Mouse (Mus musculus): ENCODE measurements at regions not wholly inside any gene's neighbourhood (a gene's known extent, or its start where the extent isn't known, plus 50 kb on each side); places are given as distances from the start of the nearest gene placed in this dataset.

- DNase-seq = no peak
Observed at GRCm38 (mm10) chr2:50398576-50398975, 102.0 kb upstream of the Mmadhc start.

GRCm38 (mm10) chr2:50377609-50378413, 81.2 kb upstream of the Mmadhc start:
- no peak for DNase-seq

- peak; percentile 7 for DNase-seq
Observed at GRCm38 (mm10) chr2:50373626-50374025, 77.0 kb upstream of the Mmadhc start.

- DNase-seq = no peak
Observed at GRCm38 (mm10) chr2:50373006-50373405, 76.4 kb upstream of the Mmadhc start.

- DNase-seq = no peak
Observed at GRCm38 (mm10) chr2:50368831-50369230, 72.2 kb upstream of the Mmadhc start.

GRCm38 (mm10) chr2:50368351-50368750, 71.8 kb upstream of the Mmadhc start:
- DNase-seq = peak; percentile 2

GRCm38 (mm10) chr2:50365221-50365620, 68.6 kb upstream of the Mmadhc start:
- no peak for DNase-seq

- DNase-seq = no peak
Observed at GRCm38 (mm10) chr2:50356089-50356488, 59.5 kb upstream of the Mmadhc start.

GRCm38 (mm10) chr2:50347486-50348265, 51.1 kb upstream of the Mmadhc start:
- no peak for DNase-seq
